Mouse (Mus musculus): Measurements from ENCODE around the gene Tep1. TPM values are rescaled to one million over a fixed set of nuclear protein-coding genes. Genes with fewer than 3 reads are reported as not detected.

Tep1 gene
- polyA plus RNA-seq, 1 experiment from 2014 or later = 4.5 TPM

DNA sequence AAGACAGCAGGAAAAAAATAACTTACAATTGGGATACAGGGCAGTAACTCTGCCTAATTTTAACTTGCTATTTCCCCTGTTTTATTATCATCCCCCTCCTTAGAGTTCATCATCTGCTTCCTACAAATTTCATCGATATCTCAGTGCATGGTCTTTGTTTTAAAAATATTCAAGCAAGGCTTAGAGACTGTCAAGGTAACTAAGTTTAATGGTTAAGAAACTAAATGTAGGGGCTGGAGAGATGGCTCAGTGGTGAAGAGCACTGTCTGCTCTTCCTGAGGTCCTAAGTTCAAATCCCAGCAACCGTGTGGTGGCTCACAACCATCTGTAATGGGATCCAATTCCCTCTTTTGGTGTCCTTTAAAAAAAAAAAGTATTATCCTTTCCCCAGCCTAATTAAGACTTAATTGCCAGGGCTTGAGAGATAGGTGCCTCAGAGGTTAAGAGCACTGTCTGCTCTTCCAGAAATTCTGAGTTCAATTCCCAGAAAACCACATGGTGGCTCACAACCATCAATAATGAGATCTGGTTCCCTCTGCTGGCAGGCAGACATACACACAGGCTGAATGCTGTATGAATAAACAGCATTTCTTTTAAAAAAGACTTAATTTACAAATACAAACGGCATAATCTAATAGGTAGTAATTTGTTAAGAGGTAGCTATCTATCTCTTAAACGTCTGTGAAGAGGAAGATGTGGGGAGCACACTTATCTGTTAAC, 67.4 kb downstream of the Tep1 start:
- 60% methylated on average over 4 of the region's 4 CpGs for whole genome bisulfite sequencing
- Histone ChIP-seq H3K4me1 (peaks cover 3% of the 10 kb centered on the region; the same call in 1 of the 2 replicates), H3K9me3 (no peaks in the 10 kb centered on the region), H3K27me3 (no peaks in the 10 kb centered on the region), H3K27ac (no peak overlapping the region), H3K4me3 (replicated peaks) (no peak overlapping the region), H3K4me2 (no peak overlapping the region), H3K36me3 (replicated peaks) (no peaks in the 10 kb centered on the region), H3K9ac (no peak overlapping the region)
- ATAC-seq (ENCODE audit: low FRiP score) = no peak

- Histone ChIP-seq H3K4me3 (replicated peaks) (no peak overlapping the region), H3K27ac (no peak overlapping the region), H3K4me1 (peaks cover 3% of the 10 kb centered on the region; the same call in 1 of the 2 replicates), H3K4me2 (no peak overlapping the region), H3K27me3 (no peaks in the 10 kb centered on the region), H3K9me3 (no peaks in the 10 kb centered on the region), H3K9ac (no peak overlapping the region), H3K36me3 (replicated peaks) (no peaks in the 10 kb centered on the region)
- 85% methylated on average over 6 of the region's 6 CpGs for WGBS
- no peak for ATAC-seq (ENCODE audit: low FRiP score)
These were observed 67.9 kb downstream of the Tep1 start for GRCm38 (mm10) chr14:50802441-50802840.

GRCm38 (mm10) chr14:50799502-50800259, 70.7 kb downstream of the Tep1 start:
- H3K9me3 ChIP-seq = no peaks in the 10 kb centered on the region
- H3K27ac ChIP-seq = no peak overlapping the region
- H3K4me2 ChIP-seq = no peak overlapping the region
- no peaks in the 10 kb centered on the region for H3K36me3 ChIP-seq (replicated peaks)
- H3K4me1 ChIP-seq = peaks cover 3% of the 10 kb centered on the region; the same call in 1 of the 2 replicates
- 4% methylated on average over 3 of the region's 3 CpGs for WGBS
- no peaks in the 10 kb centered on the region for H3K27me3 ChIP-seq
- no peak overlapping the region for H3K4me3 ChIP-seq (replicated peaks)
- no peak for ATAC-seq (ENCODE audit: low FRiP score)
- no peak overlapping the region for H3K9ac ChIP-seq

GRCm38 (mm10) chr14:50798512-50798911, 71.8 kb downstream of the Tep1 start:
- Histone ChIP-seq H3K27ac (no peak overlapping the region), H3K4me3 (replicated peaks) (no peak overlapping the region), H3K4me2 (no peak overlapping the region), H3K9ac (no peak overlapping the region), H3K27me3 (no peaks in the 10 kb centered on the region), H3K36me3 (replicated peaks) (no peaks in the 10 kb centered on the region), H3K9me3 (no peaks in the 10 kb centered on the region), H3K4me1 (peaks cover 3% of the 10 kb centered on the region; the same call in 1 of the 2 replicates)
- no peak for ATAC-seq (ENCODE audit: low FRiP score)
- 76% methylated on average over 2 of the region's 2 CpGs for WGBS

DNA sequence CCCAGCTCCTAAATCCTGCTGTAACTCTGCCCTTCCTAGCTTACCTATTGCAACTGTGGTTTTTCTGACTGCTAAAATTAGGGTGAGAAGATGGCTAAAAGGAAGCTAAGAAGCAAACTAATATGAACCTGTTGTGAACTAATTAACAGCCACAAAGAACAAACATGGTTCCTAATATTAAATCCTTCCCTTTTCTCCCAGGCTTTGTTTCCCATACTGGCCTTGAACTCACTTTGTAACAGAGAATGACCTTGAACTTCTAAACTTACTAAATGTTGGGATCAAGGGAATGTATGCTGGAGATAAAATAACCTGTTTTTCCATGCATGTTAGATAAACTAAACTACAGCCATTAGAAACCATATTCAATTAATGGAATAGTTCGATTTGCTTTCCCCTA, 73.9 kb downstream of the Tep1 start:
- no peaks in the 10 kb centered on the region for H3K36me3 ChIP-seq (replicated peaks)
- 84% methylated on average over 1 of the region's 1 CpGs for WGBS
- no peak for ATAC-seq (ENCODE audit: low FRiP score)
- no peaks in the 10 kb centered on the region for H3K9me3 ChIP-seq
- H3K27me3 ChIP-seq = no peaks in the 10 kb centered on the region
- no peak overlapping the region for H3K27ac ChIP-seq
- no peak overlapping the region for H3K4me3 ChIP-seq (replicated peaks)
- peaks cover 3% of the 10 kb centered on the region; the same call in 1 of the 2 replicates for H3K4me1 ChIP-seq
- no peak overlapping the region for H3K9ac ChIP-seq
- H3K4me2 ChIP-seq = no peak overlapping the region

DNA sequence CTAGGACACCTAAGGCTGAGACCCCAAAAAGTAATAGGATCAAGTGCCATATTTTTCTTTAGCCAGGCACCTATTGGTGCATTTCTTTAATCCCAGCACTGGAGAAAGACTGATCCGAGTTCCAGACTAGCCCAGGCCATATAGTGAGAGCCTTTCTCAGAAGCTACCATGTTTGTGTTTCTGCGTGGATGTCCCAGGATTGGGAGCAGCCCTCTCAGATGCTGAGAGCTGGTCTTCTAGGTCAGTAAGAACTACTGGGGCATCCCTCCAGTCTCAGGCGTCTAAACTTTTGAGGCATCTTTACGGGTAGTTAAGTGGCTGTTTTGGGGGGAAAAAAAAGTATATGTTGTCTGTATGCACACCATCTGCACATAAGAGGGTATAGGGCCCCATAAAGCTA, 74.4 kb downstream of the Tep1 start:
- ATAC-seq (ENCODE audit: low FRiP score) = no peak
- WGBS = 91% methylated on average over 4 of the region's 4 CpGs
- no peaks in the 10 kb centered on the region for H3K27me3 ChIP-seq
- H3K4me1 ChIP-seq = peaks cover 3% of the 10 kb centered on the region; the same call in 1 of the 2 replicates
- no peak overlapping the region for H3K4me2 ChIP-seq
- no peaks in the 10 kb centered on the region for H3K36me3 ChIP-seq (replicated peaks)
- H3K9me3 ChIP-seq = no peaks in the 10 kb centered on the region
- no peak overlapping the region for H3K4me3 ChIP-seq (replicated peaks)
- H3K9ac ChIP-seq = no peak overlapping the region
- H3K27ac ChIP-seq = no peak overlapping the region

DNA sequence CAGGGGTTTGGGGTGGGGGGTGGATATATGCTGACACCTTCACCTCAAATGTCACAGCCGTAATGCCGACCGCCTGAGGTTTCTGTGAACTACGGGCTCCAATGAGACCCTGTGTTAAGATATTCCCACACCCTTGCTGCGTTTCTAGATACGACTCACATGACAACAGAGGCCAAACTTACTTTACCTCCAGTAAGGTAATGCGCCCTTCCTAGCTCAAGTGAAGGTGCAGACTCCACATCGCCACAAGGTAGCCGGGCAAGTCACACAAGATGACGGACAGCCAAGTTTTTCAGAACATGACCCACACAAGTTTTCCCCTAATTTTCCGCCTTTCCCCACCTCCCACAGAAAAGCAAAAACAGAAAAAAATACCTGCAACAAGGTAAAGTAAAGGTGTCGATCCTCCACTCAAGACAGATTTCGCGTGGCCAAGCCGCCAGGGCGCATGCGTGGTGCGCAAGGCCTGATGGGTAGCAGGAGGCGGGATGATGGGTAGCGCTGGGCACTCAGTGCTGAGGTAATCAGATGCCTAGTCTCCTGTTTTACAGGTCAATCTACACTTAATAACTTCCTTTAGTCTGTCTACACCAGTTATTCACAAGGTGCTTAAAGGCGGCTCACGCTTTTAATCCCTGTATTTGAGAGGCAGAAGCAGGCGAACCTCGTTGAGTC, 75.0 kb downstream of the Tep1 start:
- H3K27ac ChIP-seq = no peak overlapping the region
- H3K4me3 ChIP-seq (replicated peaks) = no peak overlapping the region
- no peak overlapping the region for H3K4me2 ChIP-seq
- ATAC-seq (ENCODE audit: low FRiP score) = no peak
- WGBS = 93% methylated on average over 24 of the region's 24 CpGs
- H3K9ac ChIP-seq = no peak overlapping the region
- peaks cover 3% of the 10 kb centered on the region; the same call in 1 of the 2 replicates for H3K4me1 ChIP-seq
- no peaks in the 10 kb centered on the region for H3K9me3 ChIP-seq
- H3K27me3 ChIP-seq = no peaks in the 10 kb centered on the region
- no peaks in the 10 kb centered on the region for H3K36me3 ChIP-seq (replicated peaks)

GRCm38 (mm10) chr14:50788157-50788556, 82.2 kb downstream of the Tep1 start:
- H3K27ac ChIP-seq = no peak overlapping the region
- no peak overlapping the region for H3K4me3 ChIP-seq (replicated peaks)
- H3K4me1 ChIP-seq = peaks cover 8% of the 10 kb centered on the region
- H3K36me3 ChIP-seq (replicated peaks) = no peaks in the 10 kb centered on the region
- no peaks in the 10 kb centered on the region for H3K9me3 ChIP-seq
- no peaks in the 10 kb centered on the region for H3K27me3 ChIP-seq
- ATAC-seq (ENCODE audit: low FRiP score) = no peak
- 20% methylated on average over 2 of the region's 2 CpGs for WGBS
- H3K4me2 ChIP-seq = no peak overlapping the region
- H3K9ac ChIP-seq = no peak overlapping the region

GRCm38 (mm10) chr14:50785251-50785637, 85.1 kb downstream of the Tep1 start, which contains the start of gene Ttc5:
Gene Ttc5, minus strand, starts transcription at chr14:50785519.
- Histone ChIP-seq H3K4me2 (peak within 1 kb of the TSS; percentile 58), H3K27me3 (no peaks in the 10 kb centered on the region), H3K27ac (peak within 1 kb of the TSS; percentile 80), H3K36me3 (replicated peaks) (peaks cover 20% of the 10 kb centered on the region), H3K4me1 (peaks cover 9% of the 10 kb centered on the region), H3K4me3 (replicated peaks) (peak within 1 kb of the TSS; percentile 80), H3K9me3 (no peaks in the 10 kb centered on the region), H3K9ac (peak within 1 kb of the TSS; percentile 71)
- ATAC-seq (ENCODE audit: low FRiP score) = peak; percentile 95
- WGBS = under 1% methylated on average over 21 of the region's 21 CpGs

GRCm38 (mm10) chr14:50784391-50785250, 85.7 kb downstream of the Tep1 start:
- ATAC-seq (ENCODE audit: low FRiP score) = no peak; the same call in 1 of the 2 replicates
- 26% methylated on average over 16 of the region's 16 CpGs for WGBS
- peak overlapping the region; percentile 80 for H3K27ac ChIP-seq

DNA sequence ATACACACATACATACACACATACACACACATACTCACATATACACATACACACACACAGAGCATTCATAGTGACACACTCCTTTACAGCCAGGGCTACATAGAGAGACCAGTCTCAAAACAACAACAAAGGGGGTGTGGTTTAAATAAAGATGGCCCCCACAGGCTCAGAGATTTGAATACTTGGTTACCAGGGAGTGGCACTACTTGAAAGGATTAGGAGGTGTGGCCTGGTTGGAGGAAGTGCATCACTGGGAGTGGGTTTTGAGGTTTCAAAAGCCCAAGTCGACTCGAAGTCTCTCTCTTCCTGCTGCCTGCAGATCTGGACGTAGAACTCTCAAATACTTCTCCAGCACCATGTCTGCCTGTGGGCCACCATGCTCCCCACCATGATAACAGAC, 88.2 kb downstream of the Tep1 start:
- no peak for ATAC-seq (ENCODE audit: low FRiP score)
- Histone ChIP-seq H3K9ac (no peak overlapping the region), H3K36me3 (replicated peaks) (peaks cover 38% of the 10 kb centered on the region), H3K4me3 (replicated peaks) (no peak overlapping the region), H3K27ac (no peak overlapping the region), H3K4me2 (no peak overlapping the region), H3K9me3 (no peaks in the 10 kb centered on the region), H3K4me1 (peaks cover 9% of the 10 kb centered on the region), H3K27me3 (no peaks in the 10 kb centered on the region)
- WGBS = 97% methylated on average over 3 of the region's 3 CpGs

More at GRCm38 (mm10) chr14:50784391-50785250, 85.7 kb downstream of the Tep1 start:
- Histone ChIP-seq H3K4me1 (peaks cover 9% of the 10 kb centered on the region), H3K4me3 (replicated peaks) (peak overlapping the region; percentile 80), H3K27me3 (no peaks in the 10 kb centered on the region), H3K36me3 (replicated peaks) (peaks cover 25% of the 10 kb centered on the region), H3K4me2 (peak overlapping the region; percentile 58), H3K9ac (peak overlapping the region; percentile 71), H3K9me3 (no peaks in the 10 kb centered on the region)

Measured in forebrain, embryonic 12.5 days (tissue).